In genomic region chr4:68022891-68023303, GRCm38 (mm10) we compare ENCODE assay signal across 8 mouse cellular contexts.
DNase-seq lines count a peak whose midpoint lies in the region; ATAC-seq and TF ChIP-seq lines count a peak whose summit lies in the region.

No protein-coding gene starts in this region.

- H3K9me3 ChIP-seq in liver, embryonic 12.5 days (replicated peaks), result no peaks in the 10 kb centered on the region

- peak; percentile 37; the same call in 1 of the 2 replicates for ATAC-seq in liver, embryonic 12.5 days

- H3K4me3 ChIP-seq in kidney, adult 2 months (ENCODE audit: insufficient read depth, low read depth, low read length), result no peak overlapping the region
- no peak overlapping the region for H3K4me3 ChIP-seq in liver, embryonic 12.5 days

- H3K9ac ChIP-seq in liver, embryonic 12.5 days, result no peak overlapping the region

- no peak for TF ChIP-seq POLR2A in kidney, adult 2 months (IDR thresholded peaks at IDR 0.05; ENCODE audit: low read depth, low read length)

- no peak overlapping the region for H3K4me2 ChIP-seq in liver, embryonic 12.5 days

- no peaks in the 10 kb centered on the region for H3K27me3 ChIP-seq in kidney, adult 2 months (replicated peaks; ENCODE audit: control insufficient read depth, insufficient read depth, low read length)
- H3K27me3 ChIP-seq in liver, embryonic 12.5 days (replicated peaks), result no peaks in the 10 kb centered on the region

- peak; percentile 35 for DNase-seq in kidney, adult 2 months
- DNase-seq in kidney, adult 18-20 months, result no peak
- peak; percentile 81 for DNase-seq in cerebellum, adult 9-11 months
- DNase-seq in frontal cortex, postnatal 10 days (ENCODE audit: low spot score in 2 of 2), result peak; percentile 36 to 53
- DNase-seq in kidney, postnatal 4 days, result peak; percentile 5 to 27
- DNase-seq in right cerebral cortex, adult 2 months (ENCODE audit: low spot score in 2 of 2), result peak; percentile 76 to 77
- no peak for DNase-seq in gastrocnemius, adult 8-10 months (ENCODE audit: low spot score in 2 of 2)

- peak; percentile 41; the same call in 1 of the 2 replicates for TF ChIP-seq CTCF in kidney, adult 2 months (conservative IDR thresholded peaks at IDR 0.05; ENCODE audit: insufficient read depth, insufficient read length, low read depth, low read length)

- H3K4me1 ChIP-seq in kidney, adult 2 months (ENCODE audit: control insufficient read depth, insufficient read depth, low read length), result no peaks in the 10 kb centered on the region
- no peaks in the 10 kb centered on the region for H3K4me1 ChIP-seq in liver, embryonic 12.5 days

- 7% methylated on average over 2 of the region's 2 CpGs for WGBS in kidney, adult 2 months
- 8% methylated on average over 2 of the region's 2 CpGs for WGBS in liver, embryonic 12.5 days (ENCODE audit: insufficient replicate concordance)

- H3K36me3 ChIP-seq in kidney, adult 2 months (ENCODE audit: control insufficient read depth, insufficient read depth, low read length), result no peaks in the 10 kb centered on the region
- no peaks in the 10 kb centered on the region for H3K36me3 ChIP-seq in liver, embryonic 12.5 days

- H3K27ac ChIP-seq in kidney, adult 2 months (ENCODE audit: insufficient read depth, low read depth, low read length), result no peak overlapping the region
- H3K27ac ChIP-seq in liver, embryonic 12.5 days, result no peak overlapping the region

Comparison
In these comparisons a context has a peak if more than half of its experiments do, and no peak if none do; other contexts are left out.
1. DNase-seq: peak in kidney, adult 2 months (single experiment), cerebellum, adult 9-11 months (single experiment), frontal cortex, postnatal 10 days (2 of 2), kidney, postnatal 4 days (2 of 2) and right cerebral cortex, adult 2 months (2 of 2); none in kidney, adult 18-20 months (single experiment) and gastrocnemius, adult 8-10 months (0 of 2).